Mouse (Mus musculus) left cerebral cortex, adult 8-10 months (tissue): ENCODE measurements around the gene Gm20388. TPM values are rescaled to one million over a fixed set of nuclear protein-coding genes. Genes with fewer than 3 reads are reported as not detected.

ENCODE experiments used
- DNase-seq, 2 experiments: peaks; one replicate each; pipeline ENCODE4 v3.0.0; 2022; ENCODE audit warnings: low spot score in 2 of 2
- total RNA-seq, 4 experiments: library from RNA; stranded (reverse); gene quantifications; 2 replicates each; pipeline ENCODE4 v1.2.4; 2022

Gm20388 gene
- total RNA-seq, 4 experiments from 2014 or later: 10.4 to 20.8 (median 16.4) TPM

DNA sequence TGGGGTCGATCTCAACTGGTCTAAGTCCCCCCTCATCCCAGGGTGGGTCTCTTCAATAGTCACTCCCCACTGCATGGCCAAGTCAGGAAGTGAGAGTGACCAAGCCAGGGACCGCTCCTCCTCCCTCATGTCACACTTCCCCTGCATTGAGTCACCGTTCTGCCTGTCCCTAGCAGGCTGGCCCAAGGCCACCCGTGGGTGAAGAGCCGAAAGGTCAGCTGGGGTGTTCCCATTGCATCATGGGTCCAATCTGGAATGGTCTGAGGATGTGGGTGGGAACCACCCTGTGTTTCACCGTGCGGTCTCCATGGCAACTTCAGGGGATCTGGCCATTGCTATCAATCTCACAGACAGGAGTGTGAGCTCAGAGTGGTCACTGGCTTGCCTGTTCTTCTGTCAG lies 1338.2 kb downstream of the Gm20388 start:
- DNase-seq: no peak

DNA sequence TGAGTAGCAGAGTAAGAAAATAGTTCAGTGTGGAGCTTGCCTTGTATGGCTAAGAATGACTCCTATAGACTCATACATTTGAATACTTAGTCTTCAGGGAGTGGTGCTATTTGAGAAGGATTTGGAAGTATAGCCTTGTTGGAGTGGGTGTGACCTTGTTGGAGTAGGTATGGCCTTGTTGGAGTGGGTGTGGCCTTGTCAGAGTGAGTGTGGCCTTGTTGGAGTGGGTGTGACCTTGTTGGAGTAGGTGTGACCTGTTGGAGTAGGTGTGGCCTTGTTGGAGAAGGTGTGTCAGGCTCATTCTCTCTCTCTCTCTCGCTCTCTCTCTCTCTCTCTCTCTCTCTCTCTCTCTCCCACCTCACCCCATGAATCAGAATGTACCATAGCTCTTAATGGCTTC lies 1338.8 kb downstream of the Gm20388 start:
- DNase-seq: no peak

- no peak for DNase-seq
Observed at GRCm38 (mm10) chr8:121251089-121251488, 1340.4 kb downstream of the Gm20388 start.

DNA sequence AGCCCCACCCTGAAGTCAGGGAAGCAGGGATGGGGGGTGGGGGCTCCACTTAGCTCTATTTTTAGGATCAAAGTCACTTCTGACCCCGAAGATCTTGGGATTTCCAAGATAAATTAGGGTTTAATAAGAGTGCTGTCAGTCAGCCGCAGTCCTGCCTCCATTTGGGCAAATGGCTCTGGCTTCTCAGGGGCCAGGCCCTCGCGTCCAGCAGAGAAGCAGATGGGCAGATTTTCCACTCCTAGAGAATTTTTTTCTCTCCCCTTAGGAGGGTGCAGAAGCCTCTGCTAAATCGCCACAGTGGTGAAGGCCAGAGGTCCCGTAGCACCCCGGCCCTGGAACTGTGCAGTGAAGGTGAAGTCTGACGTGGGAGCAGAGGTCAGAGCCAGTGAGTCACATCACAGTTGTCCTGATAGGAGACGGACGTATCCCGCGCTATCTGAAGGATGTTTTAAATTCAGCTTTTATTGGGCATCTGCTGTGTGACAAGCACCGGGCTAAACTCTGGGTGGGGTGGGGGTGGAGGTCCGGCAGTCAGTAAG lies 1345.2 kb downstream of the Gm20388 start:
- DNase-seq: no peak

DNA sequence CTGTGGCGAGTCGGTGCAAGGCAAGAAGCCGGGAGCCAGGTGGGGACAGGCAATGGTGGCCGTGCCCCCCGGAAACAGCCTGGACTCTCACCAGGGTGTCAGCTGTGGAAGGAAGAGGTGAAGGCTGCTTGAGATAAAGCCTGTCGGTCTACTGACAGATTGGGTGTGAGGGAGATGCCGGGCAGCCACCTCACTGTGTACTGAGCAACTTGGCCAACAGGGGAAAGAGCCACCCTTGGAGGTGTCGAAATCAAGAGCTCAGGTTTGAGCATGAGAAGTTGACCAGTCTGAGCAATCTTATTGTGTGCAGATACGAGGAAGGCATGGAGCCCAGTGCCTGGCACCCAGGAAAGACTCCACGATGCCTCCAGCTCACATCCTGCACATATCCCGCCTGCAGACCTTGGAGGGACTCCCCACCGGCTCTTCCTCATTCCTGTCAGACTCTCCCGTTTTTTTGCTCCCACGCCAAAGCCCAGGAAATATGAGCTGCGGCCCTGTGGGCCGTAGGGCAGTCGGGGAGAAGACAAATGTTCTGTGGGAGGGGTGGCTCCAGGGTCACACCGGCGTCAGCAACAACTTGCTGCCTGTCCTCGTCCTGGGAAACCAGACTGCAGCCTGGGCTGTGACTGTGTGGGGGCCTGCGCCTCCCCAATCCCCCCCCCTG lies 1347.6 kb downstream of the Gm20388 start:
- no peak for DNase-seq

GRCm38 (mm10) chr8:121262728-121263389 lies 1352.2 kb downstream of the Gm20388 start:
- DNase-seq: no peak

DNA sequence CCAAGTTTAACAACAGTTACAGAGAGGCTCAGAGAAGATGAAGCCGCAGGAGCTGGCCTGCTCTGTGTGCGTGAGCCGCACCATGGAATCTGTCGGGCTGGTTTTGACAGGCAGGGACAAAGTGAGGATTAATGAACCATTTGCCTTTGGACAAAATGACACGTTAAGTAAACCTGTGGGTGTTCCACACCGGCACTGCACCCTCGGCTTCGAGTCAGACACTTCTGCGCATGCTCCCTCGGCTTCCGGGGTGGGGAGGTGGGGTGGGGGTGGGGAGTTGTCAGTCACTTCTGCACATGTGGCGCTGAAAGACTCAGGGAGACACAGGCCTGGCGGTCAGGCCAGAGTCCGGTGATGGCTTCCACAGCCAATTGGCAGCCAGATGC lies 1352.7 kb downstream of the Gm20388 start:
- no peak for DNase-seq

DNA sequence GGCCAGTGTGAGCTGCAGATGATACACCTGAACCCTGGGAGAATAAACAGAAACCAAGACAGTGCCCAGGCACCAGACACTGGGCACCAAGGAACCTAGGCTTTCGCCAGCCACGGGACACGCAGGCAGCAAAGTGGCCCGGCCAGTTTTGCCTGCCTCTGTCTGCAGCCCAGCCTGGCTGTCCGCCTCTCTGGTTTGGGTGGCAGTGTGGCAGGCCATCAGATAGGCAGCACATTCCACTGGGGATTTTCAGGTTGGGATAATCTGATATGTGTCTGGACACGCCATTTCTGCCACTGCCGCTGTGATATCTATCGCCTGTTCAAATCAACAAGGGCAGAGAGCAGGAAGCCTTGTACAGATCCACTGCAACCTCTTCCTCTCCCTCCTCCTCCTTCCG lies 1353.6 kb downstream of the Gm20388 start:
- DNase-seq: no peak

GRCm38 (mm10) chr8:121271542-121271941 lies 1360.9 kb downstream of the Gm20388 start:
- DNase-seq: no peak

DNA sequence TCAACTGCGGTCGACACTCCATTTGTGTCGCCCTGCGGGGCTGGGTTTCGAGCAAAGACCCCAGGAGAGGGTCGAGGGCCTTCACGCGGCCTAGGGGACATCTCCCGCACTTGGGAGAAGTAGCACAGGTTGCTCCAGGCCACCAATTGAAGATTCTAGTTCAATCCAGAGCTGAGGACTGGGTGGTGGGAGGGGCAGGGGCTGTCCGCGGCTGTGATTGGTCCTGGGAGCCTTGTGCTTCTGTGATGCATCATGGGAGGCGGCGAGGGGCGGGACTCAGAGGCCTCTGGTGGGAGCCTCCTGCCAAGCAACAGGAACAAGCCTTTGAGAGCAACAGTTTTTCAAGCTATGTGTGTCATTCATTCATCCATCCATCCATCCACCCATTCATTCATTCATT lies 1362.6 kb downstream of the Gm20388 start:
- no peak for DNase-seq

DNA sequence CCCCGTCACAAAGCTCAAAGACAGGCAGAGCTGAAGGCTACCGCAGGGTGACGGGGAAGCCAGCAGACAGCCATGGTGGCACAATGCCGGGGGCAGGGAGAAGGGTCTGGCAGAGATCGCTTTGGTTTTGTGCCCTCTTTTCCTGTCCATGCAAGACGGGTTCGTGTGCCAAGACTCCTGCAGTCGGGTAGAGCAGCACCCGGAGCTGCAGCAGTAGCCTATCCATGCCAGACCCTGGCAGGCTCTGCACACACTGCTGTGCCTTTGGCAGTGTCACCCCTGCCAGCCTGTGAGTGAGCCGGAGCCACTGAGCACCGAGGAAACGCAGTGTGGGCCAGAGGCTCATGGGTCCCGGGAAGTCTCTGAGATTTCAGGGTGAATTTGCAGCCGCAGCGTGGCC lies 1363.0 kb downstream of the Gm20388 start:
- no peak for DNase-seq

DNA sequence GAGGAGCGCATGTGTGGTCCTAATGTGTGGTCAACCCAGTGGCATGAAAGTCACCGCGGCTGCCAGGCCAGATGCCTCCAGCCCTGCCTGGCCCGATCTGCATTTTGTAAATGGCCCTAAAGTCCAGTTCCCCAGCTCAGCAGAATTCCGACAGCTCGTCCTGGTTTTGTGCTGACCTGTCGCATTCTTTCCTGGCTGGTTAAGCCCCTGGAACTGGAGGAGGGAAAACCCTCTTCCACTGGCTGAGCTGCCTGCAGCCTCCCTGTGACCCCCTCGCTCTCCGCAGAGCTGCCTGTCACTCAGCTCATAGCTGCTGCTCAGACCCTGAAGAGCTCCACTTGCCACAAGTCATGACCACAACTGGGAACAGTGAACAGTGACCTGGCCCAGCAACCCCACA lies 1369.8 kb downstream of the Gm20388 start:
- DNase-seq: no peak

DNA sequence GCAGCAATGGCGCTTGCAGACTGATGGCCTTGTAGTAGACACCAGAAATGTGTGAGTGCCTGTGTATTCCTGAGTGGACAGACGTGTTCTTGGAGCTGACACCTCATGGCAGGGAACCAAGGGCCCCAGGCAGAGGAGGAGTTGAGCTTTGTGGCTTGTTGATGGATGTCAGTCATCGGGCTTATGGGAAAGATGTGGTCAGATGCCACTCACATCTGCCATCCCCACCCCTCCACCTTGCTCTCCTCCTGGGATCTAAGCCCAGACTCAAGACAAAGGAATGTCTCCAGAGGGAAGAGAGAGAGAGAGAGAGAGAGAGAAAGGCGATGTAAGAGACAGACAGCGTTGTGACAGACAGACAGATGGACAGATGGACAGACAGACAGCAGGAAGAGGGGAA lies 1378.7 kb downstream of the Gm20388 start:
- no peak for DNase-seq

DNA sequence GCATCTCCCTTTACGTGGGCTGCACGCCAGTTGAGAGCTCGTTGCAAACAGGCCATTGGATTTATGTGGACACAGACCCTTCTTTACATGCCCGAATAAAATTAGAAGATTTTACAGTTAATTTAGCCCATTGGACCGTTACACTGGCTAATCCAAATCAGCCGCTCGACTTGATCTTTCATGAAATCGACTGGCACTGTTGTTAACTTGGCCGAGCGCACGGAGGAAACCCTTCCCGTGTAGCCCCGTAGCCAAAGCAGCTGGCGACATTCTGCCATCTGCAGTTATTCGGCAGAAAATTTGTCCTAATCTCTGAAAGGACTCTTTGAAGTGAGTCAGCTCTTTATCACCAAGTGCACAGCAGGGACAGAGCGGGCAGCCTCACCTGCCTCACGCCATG lies 1379.9 kb downstream of the Gm20388 start:
- DNase-seq: no peak

DNA sequence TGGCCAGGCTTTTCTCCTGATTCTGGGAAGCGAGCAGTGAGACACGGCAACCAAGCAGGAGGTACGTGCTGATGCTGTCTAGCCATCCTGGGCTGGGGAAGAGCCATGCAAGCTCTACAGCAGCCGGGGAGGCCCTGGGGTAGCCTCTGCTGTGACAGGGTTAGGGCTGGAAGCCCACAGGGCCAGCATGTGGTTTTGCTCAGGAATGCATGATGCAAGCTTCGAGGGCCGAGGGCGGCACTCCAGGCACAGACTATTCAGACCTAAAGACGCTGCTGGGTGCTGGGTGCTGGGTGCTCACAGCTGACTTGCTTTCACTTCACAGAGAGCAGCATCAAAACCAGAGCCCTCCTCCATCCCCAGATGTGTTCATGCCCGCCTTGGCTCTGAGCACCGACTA lies 1382.8 kb downstream of the Gm20388 start:
- DNase-seq: no peak

GRCm38 (mm10) chr8:121294234-121295108 lies 1383.8 kb downstream of the Gm20388 start:
- no peak for DNase-seq

GRCm38 (mm10) chr8:121296082-121296481 lies 1385.4 kb downstream of the Gm20388 start:
- no peak for DNase-seq

DNA sequence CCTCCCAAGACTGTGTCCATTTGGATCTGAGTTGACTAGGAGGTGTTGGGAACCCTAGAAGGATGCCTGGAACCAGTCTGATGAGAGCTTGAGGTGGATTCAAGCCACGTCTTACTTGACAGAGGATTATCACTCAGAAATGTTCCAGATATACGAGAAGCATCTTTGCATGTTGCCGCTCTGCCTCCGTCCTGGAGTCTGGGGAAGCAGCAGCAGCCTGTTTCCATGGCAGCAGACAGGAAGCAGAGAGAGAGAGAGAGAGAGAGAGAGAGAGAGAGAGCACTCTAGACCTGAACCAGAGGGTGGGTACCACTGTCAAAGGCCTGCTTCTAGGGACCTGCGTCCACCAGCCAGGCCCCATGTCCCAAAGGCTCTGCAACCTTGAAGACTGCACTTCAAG lies 1386.0 kb downstream of the Gm20388 start:
- DNase-seq: no peak

GRCm38 (mm10) chr8:121297299-121297698 lies 1386.7 kb downstream of the Gm20388 start:
- DNase-seq: no peak

GRCm38 (mm10) chr8:121300066-121300465 lies 1389.4 kb downstream of the Gm20388 start:
- DNase-seq: no peak

- no peak for DNase-seq
Observed at GRCm38 (mm10) chr8:121300501-121301411, 1390.1 kb downstream of the Gm20388 start.
